In genomic region chr13:96855191-96855590, GRCm38 (mm10) we compare ENCODE assay signal across 9 mouse cellular contexts.
DNase-seq lines count a peak whose midpoint lies in the region; ATAC-seq lines count a peak whose summit lies in the region.
"Had no signal": no experiment of that assay in that cellular context is flagged by ENCODE, and none has a peak within 500 bp of the region (broad histone marks: within the 10 kb centered on the region; RNA-seq: fewer than 3 reads in every experiment).

No protein-coding gene starts in this region.

- peak; percentile 47 for ATAC-seq in CD4-positive, CD25-positive, alpha-beta regulatory T cell, adult 4 months
- ATAC-seq in forebrain, embryonic 14.5 days, result peak; percentile 44; the same call in 1 of the 2 replicates
- no peak for ATAC-seq in liver, embryonic 13.5 days (ENCODE audit: low read depth)
- ATAC-seq in erythroid progenitor cell, adult 5-6 weeks (replicated peaks; ENCODE audit: low FRiP score, poor library complexity, severe bottlenecking), result no peak

- H3K9ac ChIP-seq in forebrain, embryonic 14.5 days (ENCODE audit: low read length), result no peak overlapping the region
- H3K9ac ChIP-seq in liver, embryonic 13.5 days, result no peak overlapping the region
- H3K9ac ChIP-seq: heart, embryonic 15.5 days had no signal

- H3K27me3 ChIP-seq in forebrain, embryonic 14.5 days (replicated peaks; ENCODE audit: control insufficient read depth, insufficient read depth, low read length), result no peaks in the 10 kb centered on the region
- no peaks in the 10 kb centered on the region for H3K27me3 ChIP-seq in liver, embryonic 13.5 days
- H3K27me3 ChIP-seq: heart, embryonic 15.5 days had no signal

- no peak overlapping the region for H3K4me3 ChIP-seq in forebrain, embryonic 14.5 days (ENCODE audit: low read depth, low read length)
- no peak overlapping the region for H3K4me3 ChIP-seq in liver, embryonic 13.5 days (replicated peaks)
- H3K4me3 ChIP-seq: heart, embryonic 15.5 days had no signal

- H3K36me3 ChIP-seq in forebrain, embryonic 14.5 days (ENCODE audit: control insufficient read depth, insufficient read depth, low read length), result no peaks in the 10 kb centered on the region
- no peaks in the 10 kb centered on the region for H3K36me3 ChIP-seq in liver, embryonic 13.5 days
- H3K36me3 ChIP-seq: heart, embryonic 15.5 days had no signal

- H3K4me1 ChIP-seq in forebrain, embryonic 14.5 days (ENCODE audit: control insufficient read depth, insufficient read depth, low read length), result no peaks in the 10 kb centered on the region
- H3K4me1 ChIP-seq in liver, embryonic 13.5 days (replicated peaks), result no peaks in the 10 kb centered on the region
- H3K4me1 ChIP-seq: heart, embryonic 15.5 days had no signal

- H3K4me2 ChIP-seq in forebrain, embryonic 14.5 days (ENCODE audit: low read length), result no peak overlapping the region
- H3K4me2 ChIP-seq in liver, embryonic 13.5 days, result no peak overlapping the region
- H3K4me2 ChIP-seq: heart, embryonic 15.5 days had no signal

- H3K27ac ChIP-seq in forebrain, embryonic 14.5 days (ENCODE audit: low read depth, low read length), result no peak overlapping the region
- H3K27ac ChIP-seq in liver, embryonic 13.5 days, result no peak overlapping the region
- H3K27ac ChIP-seq: heart, embryonic 15.5 days had no signal

- 29% methylated on average over 3 of the region's 3 CpGs for WGBS in forebrain, embryonic 14.5 days
- WGBS in liver, embryonic 13.5 days (ENCODE audit: insufficient replicate concordance), result 12% methylated on average over 3 of the region's 3 CpGs

- H3K9me3 ChIP-seq in forebrain, embryonic 14.5 days (replicated peaks; ENCODE audit: control insufficient read depth, low read length), result no peaks in the 10 kb centered on the region
- H3K9me3 ChIP-seq in liver, embryonic 13.5 days (replicated peaks), result no peaks in the 10 kb centered on the region
- H3K9me3 ChIP-seq: heart, embryonic 15.5 days had no signal

- DNase-seq in 416B (ENCODE audit: low read depth), result peak; percentile 78
- DNase-seq in brain, embryonic 18.5 days (ENCODE audit: low read depth, low spot score), result peak; percentile 18
- DNase-seq in forebrain, embryonic 14.5 days (ENCODE audit: low spot score), result peak; percentile 85
- DNase-seq in kidney, postnatal 25 days, result peak; percentile 43 to 88
- DNase-seq in liver, embryonic 13.5 days, result peak; percentile 17
- peak; percentile 87 for DNase-seq in right cerebral cortex, postnatal 14 days

Comparison
In these comparisons a context has a peak if more than half of its experiments do, and no peak if none do; other contexts are left out.
1. DNase-seq: peak in every context shown above with its lines; median percentile 87 in right cerebral cortex, postnatal 14 days; 85 in forebrain, embryonic 14.5 days; 78 in 416B; 66 in kidney, postnatal 25 days; 18 in brain, embryonic 18.5 days; 17 in liver, embryonic 13.5 days.
2. ATAC-seq: peak in CD4-positive, CD25-positive, alpha-beta regulatory T cell, adult 4 months (single experiment) and forebrain, embryonic 14.5 days (single experiment); none in liver, embryonic 13.5 days (single experiment) and erythroid progenitor cell, adult 5-6 weeks (single experiment).